Mouse (Mus musculus) lung, embryonic 14.5 days (tissue): Measurements from ENCODE around the gene Plppr3. TPM values are rescaled to one million over a fixed set of nuclear protein-coding genes. Genes with fewer than 3 reads are reported as not detected.
A peak's percentile ranks its signal among the peaks of the same experiment; 100 is the strongest.

Source experiments
- ATAC-seq: fragments of 200-750 bp; cut with Nextera tagmentation; 2 replicates; pipeline ENCODE4 v1.8.0; 2017; ENCODE audit warnings: mild to moderate bottlenecking, moderate TSS enrichment, moderate library complexity; ENCODE audit not compliant: insufficient read depth
- DNase-seq: peaks from one replicate; pipeline ENCODE4 v3.0.0-alpha.2; 2015
- H3K27ac ChIP-seq: fragments of 300-500 bp; sonication (generic); 2 replicates; pipeline ENCODE4 v1.5.1; 2014; ENCODE audit warnings: low read depth, mild to moderate bottlenecking, moderate library complexity
- H3K27me3 ChIP-seq: fragments of 300-500 bp; sonication (generic); 2 replicates; pipeline ENCODE4 v1.6.1; 2014; ENCODE audit warnings: low read length, control low read depth; ENCODE audit not compliant: insufficient read depth
- H3K36me3 ChIP-seq: fragments of 300-500 bp; sonication (generic); 2 replicates; pipeline ENCODE4 v1.6.1; 2014; ENCODE audit warnings: control low read depth; ENCODE audit not compliant: insufficient read depth
- H3K4me1 ChIP-seq: fragments of 300-500 bp; sonication (generic); 2 replicates; pipeline ENCODE4 v1.6.1; 2014; ENCODE audit warnings: antibody characterized with exemption, control low read depth; ENCODE audit not compliant: insufficient read depth
- H3K4me2 ChIP-seq: fragments of 300-500 bp; sonication (generic); 2 replicates; pipeline ENCODE4 v1.6.1; 2014; ENCODE audit warnings: mild to moderate bottlenecking
- H3K4me3 ChIP-seq: fragments of 300-500 bp; sonication (generic); 2 replicates; pipeline ENCODE4 v1.5.1; 2014; ENCODE audit warnings: low read depth, low read length
- H3K9ac ChIP-seq: fragments of 300-500 bp; sonication (generic); 2 replicates; pipeline ENCODE4 v1.6.1; 2014
- H3K9me3 ChIP-seq: fragments of 300-500 bp; sonication (generic); 2 replicates; pipeline ENCODE4 v1.6.1; 2016; ENCODE audit warnings: low read depth, low read length, control low read depth
- CTCF ChIP-seq: IDR thresholded peaks from 2 replicates; pipeline ENCODE4 v1.5.1; 2016; ENCODE audit warnings: antibody characterized with exemption, low read depth
- WGBS: fragments of 180-500 bp; shearing (Covaris S2); extraction: QIAGEN DNeasy Blood & Tissue Kit; methylation state at CpG from one replicate; pipeline ENCODE4 v1.1.7; 2014; 5-methylcytosine and 5-hydroxymethylcytosine counted together
- polyA plus RNA-seq: library from polyadenylated mRNA; unstranded; fragments of >200 nt; fragmentation: Nextera tagmentation; extraction: Ambion mirVana; gene quantifications from 2 replicates; pipeline ENCODE4 v1.2.1, GENCODE M21; 2014

Plppr3 gene
- polyA plus RNA-seq, 1 experiment from 2014 or later, result 37.4 TPM

DNA sequence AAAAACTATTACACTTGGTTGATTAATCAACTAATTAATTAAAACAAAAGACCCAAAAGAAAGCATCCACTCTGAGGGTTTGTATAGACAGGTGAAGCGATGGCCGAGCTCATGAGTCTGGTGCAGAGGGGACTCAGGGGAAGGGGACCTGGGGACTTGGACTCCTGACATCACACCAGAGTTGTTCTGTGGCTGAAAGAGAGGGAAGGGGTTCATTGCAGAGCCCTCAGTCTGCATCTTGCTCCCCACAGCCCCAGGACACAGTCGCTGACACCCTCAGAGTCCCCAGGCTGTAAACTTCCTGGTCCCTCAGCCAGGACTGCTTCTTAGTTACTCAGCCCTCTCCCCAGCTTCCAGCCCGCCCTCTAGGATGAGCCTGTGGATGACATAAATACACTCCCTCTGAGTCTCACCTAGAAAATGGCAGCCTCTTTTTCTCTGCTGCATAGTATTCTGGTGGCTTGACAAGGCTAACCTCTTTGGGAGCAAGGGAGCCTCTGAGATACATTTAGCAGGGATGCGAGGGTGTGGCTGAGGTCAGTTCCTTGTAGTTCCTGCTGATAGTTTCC is 43.2 kb upstream of the Plppr3 start:
- Histone ChIP-seq H3K4me2 (peak overlapping the region; percentile 97), H3K27ac (no peak overlapping the region), H3K4me3 (peak overlapping the region; percentile 84), H3K9ac (peak overlapping the region; percentile 93; the same call in 1 of the 2 replicates), H3K36me3 (0 out of 2 replicates have a peak, but pooled peaks cover under 1% of the 10 kb centered on the region), H3K4me1 (peaks cover 5% of the 10 kb centered on the region; the same call in 1 of the 2 replicates), H3K27me3 (peaks cover 53% of the 10 kb centered on the region), H3K9me3 (no peaks in the 10 kb centered on the region)
- no peak for TF ChIP-seq CTCF
- DNase-seq (no peak), ATAC-seq (no peak)
- 66% methylated on average over 5 of the region's 5 CpGs for WGBS

DNA sequence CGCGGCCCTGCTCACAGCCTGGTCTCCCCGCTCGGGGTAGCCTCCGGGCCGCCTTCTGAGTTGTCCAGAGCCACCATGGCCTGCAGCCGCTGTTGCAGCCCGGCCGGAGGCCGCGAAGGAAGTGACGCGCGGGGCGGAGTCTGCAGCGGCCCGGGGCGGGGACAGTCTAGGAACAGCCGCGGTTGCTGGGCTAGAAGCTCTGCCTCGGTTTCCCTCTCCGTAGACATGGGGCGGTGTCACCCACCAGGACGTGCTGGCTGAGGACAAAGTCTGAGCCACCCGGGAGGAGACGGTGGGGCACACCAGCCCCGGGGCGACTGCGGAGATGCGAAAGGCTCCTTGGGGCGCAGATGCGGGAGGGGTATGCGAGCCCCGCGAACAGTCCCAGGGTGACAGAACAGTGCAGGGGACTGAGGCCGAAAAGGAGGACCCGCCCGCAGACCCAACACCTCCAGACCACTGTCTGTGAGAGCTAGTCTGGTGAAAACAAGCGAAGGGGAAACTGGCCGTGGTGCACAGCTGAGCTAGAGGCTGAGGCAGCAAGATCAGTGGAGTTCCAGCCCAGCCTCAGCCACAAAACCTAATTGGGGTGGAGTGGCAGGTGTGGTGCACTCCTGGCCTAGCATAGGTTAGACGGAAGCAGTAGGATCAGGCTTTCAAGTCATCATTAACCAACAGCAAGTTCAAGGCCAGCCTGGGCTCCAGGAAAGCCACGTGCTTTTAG is 42.5 kb upstream of the Plppr3 start, which contains the start of gene Kiss1r:
Kiss1r (plus strand) TSS at position 164 of the 724 bp plus-strand sequence.
- peaks cover 7% of the 10 kb centered on the region; the same call in 1 of the 2 replicates for H3K36me3 ChIP-seq
- H3K27me3 ChIP-seq, result peaks cover 47% of the 10 kb centered on the region
- H3K4me2 ChIP-seq, result peak within 1 kb of the TSS; percentile 97
- peak within 1 kb of the TSS; percentile 83 for H3K27ac ChIP-seq
- peak; percentile 83 for ATAC-seq
- peak within 1 kb of the TSS; percentile 93 for H3K9ac ChIP-seq
- no peak for TF ChIP-seq CTCF
- 2% methylated on average over 41 of the region's 42 CpGs for WGBS
- H3K4me1 ChIP-seq, result peaks cover 5% of the 10 kb centered on the region; the same call in 1 of the 2 replicates
- peak within 1 kb of the TSS; percentile 84 for H3K4me3 ChIP-seq
- H3K9me3 ChIP-seq, result no peaks in the 10 kb centered on the region
- DNase-seq, result peak; percentile 92

DNA sequence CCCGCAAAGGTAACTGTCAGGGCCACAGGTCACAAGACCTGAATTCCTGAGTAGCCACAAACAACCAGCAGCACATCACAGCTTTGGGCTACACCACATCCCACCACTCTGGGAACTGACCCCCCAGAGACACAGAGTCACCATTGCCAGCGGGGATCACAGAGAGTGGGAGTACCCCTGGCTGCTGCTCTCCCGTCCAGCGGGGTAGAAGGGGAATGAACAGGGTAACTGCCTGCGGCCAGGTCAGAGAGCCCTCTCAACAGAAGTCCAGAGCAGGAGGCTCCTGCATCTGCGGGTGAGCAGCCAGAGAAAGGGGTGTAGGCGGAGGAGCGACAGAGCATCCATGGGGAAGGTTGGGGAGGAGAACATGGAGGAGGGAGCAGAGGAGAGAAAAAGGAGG is 41.6 kb upstream of the Plppr3 start:
- peak overlapping the region; percentile 83; the same call in 1 of the 2 replicates for H3K27ac ChIP-seq
- peaks cover 5% of the 10 kb centered on the region; the same call in 1 of the 2 replicates for H3K4me1 ChIP-seq
- DNase-seq, result no peak
- ATAC-seq, result no peak
- H3K4me3 ChIP-seq, result peak overlapping the region; percentile 84
- H3K4me2 ChIP-seq, result peak overlapping the region; percentile 97
- TF ChIP-seq CTCF, result no peak
- H3K27me3 ChIP-seq, result peaks cover 38% of the 10 kb centered on the region
- H3K9me3 ChIP-seq, result no peaks in the 10 kb centered on the region
- H3K36me3 ChIP-seq, result peaks cover 16% of the 10 kb centered on the region
- 6% methylated on average over 8 of the region's 8 CpGs for WGBS
- H3K9ac ChIP-seq, result peak overlapping the region; percentile 93

DNA sequence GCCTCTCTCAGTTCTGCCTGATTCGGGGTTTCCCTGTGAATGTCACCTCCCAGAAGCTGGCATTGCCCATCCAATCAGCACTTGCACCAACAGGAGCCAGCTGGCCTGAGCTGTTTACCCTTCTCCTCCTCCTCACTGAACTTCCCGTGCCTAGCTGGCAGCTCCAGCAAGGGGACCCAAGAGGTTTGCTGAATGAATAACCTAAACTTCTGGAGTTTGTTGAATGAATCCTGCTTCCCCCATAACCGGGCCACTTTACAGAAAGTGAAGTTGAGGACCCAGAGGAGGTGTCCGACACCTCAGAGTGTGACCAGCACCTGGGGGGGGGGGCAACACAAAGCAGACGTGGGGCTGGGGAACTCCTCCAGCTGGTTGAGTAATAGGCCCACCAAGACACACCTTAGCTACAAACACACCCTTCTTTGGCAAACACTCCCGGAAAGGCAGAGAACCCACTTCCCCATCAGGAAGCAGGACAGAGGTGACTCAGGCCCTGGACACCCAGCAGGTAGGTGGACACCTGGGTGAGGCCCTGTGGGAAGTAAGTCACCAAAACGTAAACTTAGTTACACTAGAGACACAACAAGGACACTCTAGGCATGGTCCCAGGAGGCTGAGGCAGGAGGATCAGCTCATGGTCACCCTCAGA is 40.6 kb upstream of the Plppr3 start:
- Histone ChIP-seq H3K4me1 (0 out of 2 replicates have a peak, but pooled peaks cover 5% of the 10 kb centered on the region), H3K9me3 (no peaks in the 10 kb centered on the region), H3K27me3 (peaks cover 28% of the 10 kb centered on the region), H3K4me2 (peak overlapping the region; percentile 97), H3K9ac (0 out of 2 replicates have a peak overlapping the region, but pooled peaks have one; percentile 22), H3K36me3 (peaks cover 19% of the 10 kb centered on the region), H3K4me3 (peak overlapping the region; percentile 84; the same call in 1 of the 2 replicates), H3K27ac (no peak overlapping the region)
- 59% methylated on average over 7 of the region's 7 CpGs for WGBS
- TF ChIP-seq CTCF, result no peak
- DNase-seq (no peak), ATAC-seq (no peak)

DNA sequence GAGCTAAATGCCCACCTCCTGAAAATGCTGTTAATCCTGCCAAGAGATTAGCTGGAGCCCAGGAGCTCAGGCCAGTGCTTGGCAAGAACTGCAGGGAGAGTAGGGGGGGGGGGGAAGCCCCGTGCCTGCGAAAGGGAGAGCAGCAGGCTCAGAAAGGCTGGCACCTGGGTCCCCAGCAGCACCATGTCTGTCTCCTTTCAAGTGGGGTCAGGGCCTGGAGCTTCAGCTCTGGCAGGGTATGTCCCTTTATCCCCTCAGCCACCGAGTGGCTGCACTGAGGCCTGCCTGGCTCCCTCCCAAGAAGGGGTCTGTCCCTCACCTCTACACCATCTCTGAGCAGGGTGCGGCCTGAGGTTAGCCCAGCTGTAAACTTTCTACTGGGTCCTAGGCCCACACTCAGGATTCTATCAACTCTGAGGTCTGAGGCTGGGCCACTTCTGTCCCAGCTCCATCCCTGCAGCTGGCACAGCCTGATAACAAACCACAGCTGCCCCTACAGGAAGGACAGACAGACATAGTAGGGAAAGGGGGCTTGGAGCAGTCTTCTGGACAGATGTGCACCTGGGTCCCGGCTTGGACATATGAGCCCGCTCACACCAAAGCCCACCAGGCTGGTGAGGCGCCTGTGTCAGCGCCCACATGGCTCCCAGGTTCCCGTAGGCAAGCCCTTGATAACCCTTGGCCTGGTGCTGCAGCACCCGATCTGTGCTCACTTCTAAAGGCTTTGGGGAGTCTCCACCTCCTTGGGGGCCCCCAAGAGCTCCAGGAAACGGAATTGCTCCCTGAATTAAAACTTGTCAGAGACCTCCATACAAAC is 39.9 kb upstream of the Plppr3 start:
- Histone ChIP-seq H3K27ac (peak overlapping the region; percentile 36; the same call in 1 of the 2 replicates), H3K4me2 (peak overlapping the region; percentile 18; the same call in 1 of the 2 replicates)
- no peak for DNase-seq

DNA sequence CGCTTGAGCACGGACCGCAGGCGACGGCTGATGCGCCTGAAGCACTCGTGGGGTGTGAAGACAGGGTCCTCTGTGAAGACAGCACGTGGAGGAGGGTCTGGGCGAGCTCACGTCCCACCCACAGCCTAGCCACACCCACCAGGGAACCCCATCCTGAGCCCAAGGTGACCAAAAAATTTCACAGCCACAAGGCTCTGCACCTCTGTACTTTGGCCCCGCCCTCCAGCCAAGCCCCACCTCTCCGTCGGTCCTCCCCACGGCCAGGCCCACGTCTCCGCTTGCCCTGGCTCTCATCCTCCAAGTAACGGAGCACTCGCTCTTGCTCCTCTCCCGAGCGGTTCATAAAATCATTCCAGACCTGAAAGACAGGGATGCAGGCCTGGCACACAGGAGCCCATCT is 38.0 kb upstream of the Plppr3 start:
- TF ChIP-seq CTCF, result no peak
- H3K9ac ChIP-seq, result no peak overlapping the region
- no peak overlapping the region for H3K27ac ChIP-seq
- H3K4me1 ChIP-seq, result 0 out of 2 replicates have a peak, but pooled peaks cover 5% of the 10 kb centered on the region
- H3K4me3 ChIP-seq, result no peak overlapping the region
- H3K4me2 ChIP-seq, result no peak overlapping the region
- DNase-seq (no peak), ATAC-seq (no peak)
- peaks cover 1% of the 10 kb centered on the region; the same call in 1 of the 2 replicates for H3K27me3 ChIP-seq
- no peaks in the 10 kb centered on the region for H3K9me3 ChIP-seq
- H3K36me3 ChIP-seq, result peaks cover 23% of the 10 kb centered on the region
- 64% methylated on average over 20 of the region's 20 CpGs for WGBS

More for the DNA sequence above, 39.9 kb upstream of the Plppr3 start:
- Histone ChIP-seq H3K4me3 (no peak overlapping the region), H3K9me3 (no peaks in the 10 kb centered on the region), H3K36me3 (peaks cover 22% of the 10 kb centered on the region), H3K4me1 (0 out of 2 replicates have a peak, but pooled peaks cover 5% of the 10 kb centered on the region), H3K9ac (peak overlapping the region; percentile 22; the same call in 1 of the 2 replicates), H3K27me3 (peaks cover 20% of the 10 kb centered on the region)
- TF ChIP-seq CTCF, result no peak
- WGBS, result 62% methylated on average over 11 of the region's 11 CpGs
- no peak for ATAC-seq
